Mouse (Mus musculus) thymus, adult 2 months (tissue): ENCODE measurements around the gene Tmprss7.

Experiments
- CTCF ChIP-seq: fragments of 200-500 bp; IDR thresholded peaks from 2 replicates; pipeline ENCODE4 v1.5.1; 2012; ENCODE audit warnings: mild to moderate bottlenecking, control low read depth, low read length, moderate library complexity, borderline replicate concordance; ENCODE audit not compliant: control insufficient read depth, poor library complexity, insufficient read depth; ENCODE audit errors: extremely low read depth
- POLR2A ChIP-seq: fragments of 200-500 bp; IDR thresholded peaks from 2 replicates; pipeline ENCODE4 v1.6.1; 2012; ENCODE audit warnings: mild to moderate bottlenecking, low read length, control low read depth, moderate library complexity; ENCODE audit not compliant: control insufficient read depth, poor library complexity, insufficient read depth; ENCODE audit errors: extremely low read depth

DNA sequence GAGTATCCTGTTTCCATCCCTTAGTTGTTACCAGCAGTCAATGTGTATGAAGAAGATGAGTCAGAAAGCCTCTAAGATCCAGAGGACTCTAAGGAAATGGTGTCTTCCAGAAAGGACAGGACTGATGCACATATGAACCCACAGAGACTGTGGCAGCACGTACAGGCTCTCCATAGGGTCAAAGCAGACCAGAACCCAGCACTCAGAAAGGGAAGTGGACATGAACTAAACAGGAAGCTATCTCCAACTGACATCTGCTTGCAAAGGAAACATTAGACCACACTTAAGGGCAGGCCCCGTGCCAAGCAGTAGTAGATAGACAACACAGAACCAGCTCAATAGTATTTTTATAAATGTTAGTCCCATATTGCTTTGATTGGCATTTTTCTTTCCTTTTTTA is 27.3 kb downstream of the Tmprss7 start:
- no peak for TF ChIP-seq CTCF
- TF ChIP-seq POLR2A = no peak
